Mouse (Mus musculus) hindbrain, embryonic 16.5 days (tissue): ENCODE results near the gene Blm. TPM values are rescaled to one million over a fixed set of nuclear protein-coding genes. Genes with fewer than 3 reads are reported as not detected.

Source experiments
- ATAC-seq: fragments of 200-750 bp; cut with Nextera tagmentation; 2 replicates; pipeline ENCODE4 v1.8.0; 2017; ENCODE audit warnings: moderate TSS enrichment, moderate library complexity
- H3K27ac ChIP-seq: fragments of 300-500 bp; sonication (generic); 2 replicates; pipeline ENCODE4 v1.5.1; 2014; ENCODE audit warnings: low read depth, mild to moderate bottlenecking, control low read depth, low read length, moderate library complexity
- H3K27me3 ChIP-seq: fragments of 300-500 bp; sonication (generic); replicated peaks from 2 replicates; pipeline ENCODE4 v1.6.1; 2014; ENCODE audit warnings: low read length; ENCODE audit not compliant: control insufficient read depth, insufficient read depth
- H3K36me3 ChIP-seq: fragments of 300-500 bp; sonication (generic); 2 replicates; pipeline ENCODE4 v1.6.1; 2014; ENCODE audit warnings: mild to moderate bottlenecking, low read length, moderate library complexity, mixed read lengths; ENCODE audit not compliant: control insufficient read depth, insufficient read depth
- H3K4me1 ChIP-seq: fragments of 300-500 bp; sonication (generic); 2 replicates; pipeline ENCODE4 v1.6.1; 2014; ENCODE audit warnings: low read depth, low read length; ENCODE audit not compliant: control insufficient read depth, insufficient read depth
- H3K4me2 ChIP-seq: fragments of 300-500 bp; sonication (generic); 2 replicates; pipeline ENCODE4 v1.6.1; 2014; ENCODE audit warnings: mild to moderate bottlenecking, low read length, control low read depth, moderate library complexity
- H3K4me3 ChIP-seq: fragments of 300-500 bp; sonication (generic); 2 replicates; pipeline ENCODE4 v1.5.1; 2014; ENCODE audit warnings: mild to moderate bottlenecking, low read length, control low read depth, moderate library complexity
- H3K9ac ChIP-seq: fragments of 300-500 bp; sonication (generic); 2 replicates; pipeline ENCODE4 v1.6.1; 2014; ENCODE audit warnings: low read depth, mild to moderate bottlenecking, control low read depth, low read length, moderate library complexity
- H3K9me3 ChIP-seq: fragments of 300-500 bp; sonication (generic); 2 replicates; pipeline ENCODE4 v1.6.1; 2014; ENCODE audit warnings: mild to moderate bottlenecking, low read length, moderate library complexity; ENCODE audit not compliant: control insufficient read depth
- WGBS: fragments of 180-500 bp; shearing (Covaris S2); extraction: QIAGEN DNeasy Blood & Tissue Kit; methylation state at CpG from one replicate; pipeline ENCODE4 v1.1.7; 2014; 5-methylcytosine and 5-hydroxymethylcytosine counted together
- polyA plus RNA-seq: library from polyadenylated mRNA; unstranded; fragments of >200 nt; fragmentation: Nextera tagmentation; extraction: Ambion mirVana; gene quantifications from 2 replicates; pipeline ENCODE4 v1.2.1, GENCODE M21; 2015

Blm gene
- polyA plus RNA-seq, 1 experiment from 2014 or later = 7.3 TPM

GRCm38 (mm10) chr7:80440685-80441084, 94.2 kb downstream of the Blm start:
- ATAC-seq = no peak
- Histone ChIP-seq H3K36me3 (no peaks in the 10 kb centered on the region), H3K9ac (no peak overlapping the region), H3K4me3 (no peak overlapping the region), H3K4me1 (no peaks in the 10 kb centered on the region; the same call in 1 of the 2 replicates), H3K27ac (no peak overlapping the region), H3K9me3 (no peaks in the 10 kb centered on the region), H3K4me2 (no peak overlapping the region), H3K27me3 (no peaks in the 10 kb centered on the region)
- 73% methylated on average over 4 of the region's 4 CpGs for WGBS

GRCm38 (mm10) chr7:80439789-80440488, 95.0 kb downstream of the Blm start:
- 83% methylated on average over 10 of the region's 10 CpGs for WGBS
- H3K4me2 ChIP-seq = no peak overlapping the region
- H3K4me1 ChIP-seq = no peaks in the 10 kb centered on the region; the same call in 1 of the 2 replicates
- no peak overlapping the region for H3K27ac ChIP-seq
- no peaks in the 10 kb centered on the region for H3K36me3 ChIP-seq
- H3K9ac ChIP-seq = no peak overlapping the region
- ATAC-seq = peak; percentile 74
- H3K4me3 ChIP-seq = no peak overlapping the region
- no peaks in the 10 kb centered on the region for H3K9me3 ChIP-seq
- no peaks in the 10 kb centered on the region for H3K27me3 ChIP-seq

- WGBS = 35% methylated on average over 14 of the region's 15 CpGs
- ATAC-seq = no peak
- Histone ChIP-seq H3K27me3 (no peaks in the 10 kb centered on the region), H3K4me3 (no peak overlapping the region), H3K9me3 (no peaks in the 10 kb centered on the region), H3K4me2 (peak overlapping the region; percentile 13; the same call in 1 of the 2 replicates), H3K9ac (no peak overlapping the region), H3K4me1 (no peaks in the 10 kb centered on the region; the same call in 1 of the 2 replicates), H3K27ac (no peak overlapping the region), H3K36me3 (no peaks in the 10 kb centered on the region)
Measured at GRCm38 (mm10) chr7:80439032-80439760, 95.7 kb downstream of the Blm start.

- Histone ChIP-seq H3K4me3 (no peak overlapping the region), H3K9me3 (no peaks in the 10 kb centered on the region), H3K4me1 (no peaks in the 10 kb centered on the region; the same call in 1 of the 2 replicates), H3K27ac (no peak overlapping the region), H3K4me2 (no peak overlapping the region), H3K27me3 (no peaks in the 10 kb centered on the region), H3K36me3 (no peaks in the 10 kb centered on the region), H3K9ac (no peak overlapping the region)
- no peak for ATAC-seq
- 91% methylated on average over 7 of the region's 7 CpGs for WGBS
Measured at GRCm38 (mm10) chr7:80436571-80436970, 98.3 kb downstream of the Blm start.

- H3K4me1 ChIP-seq = no peaks in the 10 kb centered on the region; the same call in 1 of the 2 replicates
Measured at GRCm38 (mm10) chr7:80435594-80435993, 99.3 kb downstream of the Blm start.

GRCm38 (mm10) chr7:80429661-80430060, 105.3 kb downstream of the Blm start:
- ATAC-seq = no peak
- Histone ChIP-seq H3K4me2 (no peak overlapping the region), H3K9ac (no peak overlapping the region), H3K4me3 (no peak overlapping the region), H3K27ac (no peak overlapping the region), H3K9me3 (no peaks in the 10 kb centered on the region), H3K36me3 (no peaks in the 10 kb centered on the region), H3K4me1 (no peaks in the 10 kb centered on the region), H3K27me3 (no peaks in the 10 kb centered on the region)
- WGBS = 88% methylated on average over 12 of the region's 12 CpGs

More at GRCm38 (mm10) chr7:80435594-80435993, 99.3 kb downstream of the Blm start:
- Histone ChIP-seq H3K4me2 (no peak overlapping the region), H3K27me3 (no peaks in the 10 kb centered on the region), H3K4me3 (no peak overlapping the region), H3K9me3 (no peaks in the 10 kb centered on the region), H3K9ac (no peak overlapping the region), H3K36me3 (no peaks in the 10 kb centered on the region), H3K27ac (no peak overlapping the region)
- 86% methylated on average over 3 of the region's 3 CpGs for WGBS
- no peak for ATAC-seq

GRCm38 (mm10) chr7:80427730-80428129, 107.2 kb downstream of the Blm start:
- Histone ChIP-seq H3K36me3 (no peaks in the 10 kb centered on the region), H3K27me3 (no peaks in the 10 kb centered on the region), H3K4me3 (no peak overlapping the region), H3K4me1 (no peaks in the 10 kb centered on the region), H3K27ac (no peak overlapping the region), H3K4me2 (no peak overlapping the region), H3K9ac (no peak overlapping the region), H3K9me3 (no peaks in the 10 kb centered on the region)
- ATAC-seq = no peak
- 87% methylated on average over 5 of the region's 5 CpGs for WGBS

GRCm38 (mm10) chr7:80426363-80426762, 108.6 kb downstream of the Blm start:
- WGBS = 70% methylated on average over 7 of the region's 7 CpGs
- Histone ChIP-seq H3K4me3 (no peak overlapping the region), H3K4me1 (no peaks in the 10 kb centered on the region), H3K27me3 (no peaks in the 10 kb centered on the region), H3K9ac (no peak overlapping the region), H3K36me3 (no peaks in the 10 kb centered on the region), H3K4me2 (no peak overlapping the region), H3K27ac (no peak overlapping the region), H3K9me3 (no peaks in the 10 kb centered on the region)
- no peak for ATAC-seq

- WGBS = 76% methylated on average over 6 of the region's 6 CpGs
- Histone ChIP-seq H3K4me2 (no peak overlapping the region), H3K27me3 (no peaks in the 10 kb centered on the region), H3K9ac (no peak overlapping the region), H3K27ac (no peak overlapping the region), H3K4me3 (no peak overlapping the region), H3K9me3 (no peaks in the 10 kb centered on the region), H3K4me1 (no peaks in the 10 kb centered on the region), H3K36me3 (no peaks in the 10 kb centered on the region)
- no peak for ATAC-seq
Measured at GRCm38 (mm10) chr7:80424722-80425121, 110.2 kb downstream of the Blm start.
